ENCODE assay signal across 11 mouse cellular contexts in genomic region chr14:79527704-79528103, GRCm38 (mm10). TPM values are rescaled to one million over a fixed set of nuclear protein-coding genes. Genes with fewer than 3 reads are reported as not detected.
A peak's percentile ranks its signal among the peaks of the same experiment; 100 is the strongest.
DNase-seq lines count a peak whose midpoint lies in the region; ATAC-seq lines count a peak whose summit lies in the region.
"Had no signal": no experiment of that assay in that cellular context is flagged by ENCODE, and none has a peak within 500 bp of the region (broad histone marks: within the 10 kb centered on the region; RNA-seq: fewer than 3 reads in every experiment).

No protein-coding gene starts in this region.

- no peaks in the 10 kb centered on the region for H3K27me3 ChIP-seq in hindbrain, embryonic 10.5 days (ENCODE audit: insufficient read depth, poor library complexity, severe bottlenecking)
- no peaks in the 10 kb centered on the region for H3K27me3 ChIP-seq in hindbrain, embryonic 14.5 days (ENCODE audit: control insufficient read depth, insufficient read depth, low read length)
- H3K27me3 ChIP-seq in embryonic facial prominence, embryonic 14.5 days (replicated peaks; ENCODE audit: control insufficient read depth, insufficient read depth, low read length) = no peaks in the 10 kb centered on the region
- H3K27me3 ChIP-seq in kidney, embryonic 15.5 days = no peaks in the 10 kb centered on the region
- H3K27me3 ChIP-seq in midbrain, embryonic 11.5 days (ENCODE audit: control insufficient read depth, insufficient read depth, low read length) = no peaks in the 10 kb centered on the region
- H3K27me3 ChIP-seq: hindbrain, embryonic 15.5 days had no signal

- no peak for ATAC-seq in hindbrain, embryonic 14.5 days (ENCODE audit: low FRiP score)
- peak; percentile 94 for ATAC-seq in embryonic facial prominence, embryonic 14.5 days (ENCODE audit: low read depth)
- ATAC-seq in kidney, embryonic 15.5 days (replicated peaks; ENCODE audit: low FRiP score) = peak; percentile 82
- ATAC-seq in midbrain, embryonic 11.5 days (ENCODE audit: low FRiP score) = no peak

- no peaks in the 10 kb centered on the region for H3K4me1 ChIP-seq in hindbrain, embryonic 10.5 days (replicated peaks)
- no peaks in the 10 kb centered on the region for H3K4me1 ChIP-seq in hindbrain, embryonic 14.5 days (replicated peaks; ENCODE audit: control insufficient read depth, insufficient read depth, low read length)
- peaks cover 3% of the 10 kb centered on the region; the same call in 1 of the 2 replicates for H3K4me1 ChIP-seq in embryonic facial prominence, embryonic 14.5 days (ENCODE audit: control insufficient read depth, insufficient read depth, low read length)
- 0 out of 2 replicates have a peak, but pooled peaks cover 3% of the 10 kb centered on the region for H3K4me1 ChIP-seq in kidney, embryonic 15.5 days
- no peaks in the 10 kb centered on the region for H3K4me1 ChIP-seq in midbrain, embryonic 11.5 days (ENCODE audit: control insufficient read depth, insufficient read depth, low read length)
- H3K4me1 ChIP-seq: hindbrain, embryonic 15.5 days had no signal

- no peaks in the 10 kb centered on the region for H3K9me3 ChIP-seq in hindbrain, embryonic 10.5 days
- H3K9me3 ChIP-seq in hindbrain, embryonic 14.5 days (ENCODE audit: control insufficient read depth, low read length) = no peaks in the 10 kb centered on the region
- no peaks in the 10 kb centered on the region for H3K9me3 ChIP-seq in embryonic facial prominence, embryonic 14.5 days (ENCODE audit: control insufficient read depth, low read length)
- no peaks in the 10 kb centered on the region for H3K9me3 ChIP-seq in kidney, embryonic 15.5 days (replicated peaks)
- no peaks in the 10 kb centered on the region for H3K9me3 ChIP-seq in midbrain, embryonic 11.5 days (ENCODE audit: control insufficient read depth, low read length)
- H3K9me3 ChIP-seq: hindbrain, embryonic 15.5 days had no signal

- H3K4me3 ChIP-seq in hindbrain, embryonic 10.5 days = no peak overlapping the region
- no peak overlapping the region for H3K4me3 ChIP-seq in hindbrain, embryonic 14.5 days (replicated peaks; ENCODE audit: low read length)
- no peak overlapping the region for H3K4me3 ChIP-seq in embryonic facial prominence, embryonic 14.5 days (ENCODE audit: low read depth, low read length)
- no peak overlapping the region for H3K4me3 ChIP-seq in kidney, embryonic 15.5 days (replicated peaks)
- no peak overlapping the region for H3K4me3 ChIP-seq in midbrain, embryonic 11.5 days (ENCODE audit: low read depth, low read length)
- H3K4me3 ChIP-seq: hindbrain, embryonic 15.5 days had no signal

- H3K9ac ChIP-seq in hindbrain, embryonic 14.5 days = no peak overlapping the region
- H3K9ac ChIP-seq in embryonic facial prominence, embryonic 14.5 days (ENCODE audit: low read depth, low read length) = no peak overlapping the region
- H3K9ac ChIP-seq in kidney, embryonic 15.5 days = no peak overlapping the region
- no peak overlapping the region for H3K9ac ChIP-seq in midbrain, embryonic 11.5 days (ENCODE audit: low read length)
- H3K9ac ChIP-seq: hindbrain, embryonic 15.5 days had no signal

- H3K4me2 ChIP-seq in hindbrain, embryonic 14.5 days (replicated peaks) = no peak overlapping the region
- H3K4me2 ChIP-seq in embryonic facial prominence, embryonic 14.5 days (ENCODE audit: low read depth, low read length) = no peak overlapping the region
- H3K4me2 ChIP-seq in kidney, embryonic 15.5 days = no peak overlapping the region; the same call in 1 of the 2 replicates
- H3K4me2 ChIP-seq in midbrain, embryonic 11.5 days = no peak overlapping the region
- H3K4me2 ChIP-seq: hindbrain, embryonic 15.5 days had no signal

- DNase-seq in hindbrain, embryonic 10.5 days (ENCODE audit: low spot score) = peak; percentile 12
- no peak for DNase-seq in hindbrain, embryonic 14.5 days (ENCODE audit: low spot score)
- DNase-seq in embryonic facial prominence, embryonic 14.5 days (ENCODE audit: low spot score) = peak; percentile 92
- DNase-seq in lung, postnatal 25 days (ENCODE audit: low spot score) = peak; percentile 87
- no peak for DNase-seq in gastrocnemius, postnatal 25 days
- no peak for DNase-seq in midbrain, embryonic 11.5 days (ENCODE audit: low spot score, missing footprints)
- DNase-seq in adrenal gland, postnatal 36 days = no peak
- DNase-seq: adrenal gland, postnatal 10 days; cerebellum, adult 11-12 months had no signal

- no peaks in the 10 kb centered on the region for H3K36me3 ChIP-seq in hindbrain, embryonic 10.5 days
- no peaks in the 10 kb centered on the region for H3K36me3 ChIP-seq in hindbrain, embryonic 14.5 days (replicated peaks; ENCODE audit: control insufficient read depth, insufficient read depth)
- H3K36me3 ChIP-seq in embryonic facial prominence, embryonic 14.5 days (ENCODE audit: control insufficient read depth, insufficient read depth, low read length) = no peaks in the 10 kb centered on the region
- H3K36me3 ChIP-seq in kidney, embryonic 15.5 days = no peaks in the 10 kb centered on the region
- H3K36me3 ChIP-seq in midbrain, embryonic 11.5 days (ENCODE audit: control insufficient read depth, insufficient read depth, low read length) = no peaks in the 10 kb centered on the region
- H3K36me3 ChIP-seq: hindbrain, embryonic 15.5 days had no signal

- no peak overlapping the region for H3K27ac ChIP-seq in hindbrain, embryonic 10.5 days
- H3K27ac ChIP-seq in hindbrain, embryonic 14.5 days = no peak overlapping the region
- H3K27ac ChIP-seq in embryonic facial prominence, embryonic 14.5 days (replicated peaks; ENCODE audit: low read depth, low read length) = no peak overlapping the region
- no peak overlapping the region for H3K27ac ChIP-seq in kidney, embryonic 15.5 days
- no peak overlapping the region for H3K27ac ChIP-seq in midbrain, embryonic 11.5 days (ENCODE audit: low read depth, low read length)
- H3K27ac ChIP-seq: hindbrain, embryonic 15.5 days had no signal

- 66% methylated on average over 6 of the region's 6 CpGs for WGBS in hindbrain, embryonic 10.5 days
- 68% methylated on average over 6 of the region's 6 CpGs for WGBS in hindbrain, embryonic 14.5 days
- 49% methylated on average over 6 of the region's 6 CpGs for WGBS in embryonic facial prominence, embryonic 14.5 days
- WGBS in kidney, embryonic 15.5 days = 49% methylated on average over 6 of the region's 6 CpGs
- WGBS in midbrain, embryonic 11.5 days = 71% methylated on average over 6 of the region's 6 CpGs

RNA-seq across cellular contexts. Expression of gene Wbp4, which starts 46.4 kb away (rescaled TPM):
- polyA plus RNA-seq in hindbrain, embryonic 10.5 days (2016; fragmentation: Nextera tagmentation; extraction: Ambion mirVana) = 38.9 and 47.0 TPM in 2 replicates
- polyA plus RNA-seq in hindbrain, embryonic 14.5 days (2014; fragmentation: Nextera tagmentation; extraction: Ambion mirVana) = 40.5 and 40.9 TPM in 2 replicates
- polyA plus RNA-seq in embryonic facial prominence, embryonic 14.5 days (2014; fragmentation: Nextera tagmentation; extraction: Ambion mirVana) = 39.6 and 46.0 TPM in 2 replicates
- polyA plus RNA-seq in kidney, embryonic 15.5 days (2015; fragmentation: Nextera tagmentation; extraction: Ambion mirVana) = 40.8 and 41.2 TPM in 2 replicates
- 10 to 100 TPM; 20.0 to 21.2 TPM for total RNA-seq in gastrocnemius, postnatal 25 days (2021)
- 61.1 and 62.4 TPM in 2 replicates for polyA plus RNA-seq in midbrain, embryonic 11.5 days (2014; fragmentation: Nextera tagmentation; extraction: Ambion mirVana)
- total RNA-seq in adrenal gland, postnatal 36 days (2021) = 10 to 100 TPM; 39.7 to 42.7 TPM

RNA-seq across cellular contexts. Expression of gene Elf1, which starts 46.7 kb away (rescaled TPM):
- 5.3 and 6.9 TPM in 2 replicates for polyA plus RNA-seq in hindbrain, embryonic 10.5 days (2016; fragmentation: Nextera tagmentation; extraction: Ambion mirVana)
- polyA plus RNA-seq in hindbrain, embryonic 14.5 days (2014; fragmentation: Nextera tagmentation; extraction: Ambion mirVana) = 3.8 and 3.9 TPM in 2 replicates
- 12.7 and 13.6 TPM in 2 replicates for polyA plus RNA-seq in embryonic facial prominence, embryonic 14.5 days (2014; fragmentation: Nextera tagmentation; extraction: Ambion mirVana)
- polyA plus RNA-seq in kidney, embryonic 15.5 days (2015; fragmentation: Nextera tagmentation; extraction: Ambion mirVana) = 13.7 and 14.7 TPM in 2 replicates
- 1 to 10 TPM; 4.7 to 5.5 TPM for total RNA-seq in gastrocnemius, postnatal 25 days (2021)
- polyA plus RNA-seq in midbrain, embryonic 11.5 days (2014; fragmentation: Nextera tagmentation; extraction: Ambion mirVana) = 5.9 and 8.3 TPM in 2 replicates
- 10 to 100 TPM; 22.1 to 26.0 TPM for total RNA-seq in adrenal gland, postnatal 36 days (2021)

RNA-seq across cellular contexts. Expression of gene Sugt1, which starts 59.8 kb away (rescaled TPM):
- polyA plus RNA-seq in hindbrain, embryonic 10.5 days (2016; fragmentation: Nextera tagmentation; extraction: Ambion mirVana) = 139 and 154 TPM in 2 replicates
- polyA plus RNA-seq in hindbrain, embryonic 14.5 days (2014; fragmentation: Nextera tagmentation; extraction: Ambion mirVana) = 109 and 115 TPM in 2 replicates
- 124 and 130 TPM in 2 replicates for polyA plus RNA-seq in embryonic facial prominence, embryonic 14.5 days (2014; fragmentation: Nextera tagmentation; extraction: Ambion mirVana)
- 122 and 131 TPM in 2 replicates for polyA plus RNA-seq in kidney, embryonic 15.5 days (2015; fragmentation: Nextera tagmentation; extraction: Ambion mirVana)
- total RNA-seq in gastrocnemius, postnatal 25 days (2021) = 10 to 100 TPM; 75.7 to 81.7 TPM
- 163 and 166 TPM in 2 replicates for polyA plus RNA-seq in midbrain, embryonic 11.5 days (2014; fragmentation: Nextera tagmentation; extraction: Ambion mirVana)
- 100 to 1,000 TPM in 1 of 2 experiments, 10 to 100 TPM in 1; 96.7 to 149 TPM for total RNA-seq in adrenal gland, postnatal 36 days (2021)

Comparison
In these comparisons a context has a peak if more than half of its experiments do, and no peak if none do; other contexts are left out.
1. DNase-seq: peak in hindbrain, embryonic 10.5 days (single experiment), embryonic facial prominence, embryonic 14.5 days (single experiment) and lung, postnatal 25 days (single experiment); none in hindbrain, embryonic 14.5 days (single experiment), gastrocnemius, postnatal 25 days (single experiment), midbrain, embryonic 11.5 days (single experiment) and adrenal gland, postnatal 36 days (0 of 2).
2. ATAC-seq: peak in embryonic facial prominence, embryonic 14.5 days (single experiment) and kidney, embryonic 15.5 days (single experiment); none in hindbrain, embryonic 14.5 days (single experiment) and midbrain, embryonic 11.5 days (single experiment).